Mouse (Mus musculus) limb, embryonic 15.5 days (tissue): ENCODE measurements around the gene Ppp2r5e. TPM values are rescaled to one million over a fixed set of nuclear protein-coding genes. Genes with fewer than 3 reads are reported as not detected.
A peak's percentile ranks its signal among the peaks of the same experiment; 100 is the strongest.

Experiments used
- ATAC-seq: fragments of 200-750 bp; cut with Nextera tagmentation; 2 replicates; pipeline ENCODE4 v1.8.0; 2017; ENCODE audit warnings: low read depth, moderate TSS enrichment; ENCODE audit not compliant: insufficient number of reproducible peaks, low FRiP score, low TSS enrichment
- H3K27ac ChIP-seq: fragments of 300-500 bp; sonication (generic); 2 replicates; pipeline ENCODE4 v1.5.1; 2015; ENCODE audit warnings: moderate library complexity, mild to moderate bottlenecking, inconsistent platforms
- H3K27me3 ChIP-seq: fragments of 300-500 bp; sonication (generic); 2 replicates; pipeline ENCODE4 v1.6.1; 2015; ENCODE audit warnings: inconsistent platforms
- H3K36me3 ChIP-seq: fragments of 300-500 bp; sonication (generic); 2 replicates; pipeline ENCODE4 v1.6.1; 2015; ENCODE audit warnings: inconsistent platforms
- H3K4me1 ChIP-seq: fragments of 300-500 bp; sonication (generic); 2 replicates; pipeline ENCODE4 v1.6.1; 2015; ENCODE audit warnings: inconsistent platforms
- H3K4me2 ChIP-seq: fragments of 300-500 bp; sonication (generic); 2 replicates; pipeline ENCODE4 v1.6.1; 2015; ENCODE audit warnings: mild to moderate bottlenecking, inconsistent platforms
- H3K4me3 ChIP-seq: fragments of 300-500 bp; sonication (generic); 2 replicates; pipeline ENCODE4 v1.5.1; 2015; ENCODE audit warnings: mild to moderate bottlenecking, inconsistent platforms
- H3K9ac ChIP-seq: fragments of 300-500 bp; sonication (generic); 2 replicates; pipeline ENCODE4 v1.6.1; 2015; ENCODE audit warnings: inconsistent platforms
- H3K9me3 ChIP-seq: fragments of 300-500 bp; sonication (generic); 2 replicates; pipeline ENCODE4 v1.6.1; 2016; ENCODE audit warnings: inconsistent platforms
- WGBS: fragments of 180-500 bp; shearing (Covaris S2); methylation state at CpG from one replicate; pipeline ENCODE4 v1.1.7; 2015; 5-methylcytosine and 5-hydroxymethylcytosine counted together
- polyA plus RNA-seq: library from polyadenylated mRNA; unstranded; fragments of >200 nt; fragmentation: Nextera tagmentation; extraction: Ambion mirVana; gene quantifications from 2 replicates; pipeline ENCODE4 v1.2.1, GENCODE M21; 2015

The Ppp2r5e gene
- 9.1 and 11.5 TPM in 2 replicates for polyA plus RNA-seq

GRCm38 (mm10) chr12:75596154-75597002 is at the start of gene Ppp2r5e:
Ppp2r5e (minus strand) TSS chr12:75596245.
- no peaks in the 10 kb centered on the region for H3K9me3 ChIP-seq
- peak within 1 kb of the TSS; percentile 76 for H3K4me2 ChIP-seq
- no peaks in the 10 kb centered on the region for H3K27me3 ChIP-seq
- under 1% methylated on average over 71 of the region's 72 CpGs for WGBS
- peak; percentile 99 for ATAC-seq
- peaks cover 12% of the 10 kb centered on the region for H3K4me1 ChIP-seq
- peak within 1 kb of the TSS; percentile 97 for H3K9ac ChIP-seq
- H3K36me3 ChIP-seq: peaks cover 10% of the 10 kb centered on the region
- H3K27ac ChIP-seq: peak within 1 kb of the TSS; percentile 96
- peak within 1 kb of the TSS; percentile 86 for H3K4me3 ChIP-seq

- peaks cover 4% of the 10 kb centered on the region; the same call in 1 of the 2 replicates for H3K4me1 ChIP-seq
- H3K4me3 ChIP-seq: no peak overlapping the region
- H3K9ac ChIP-seq: no peak overlapping the region
- no peaks in the 10 kb centered on the region for H3K36me3 ChIP-seq
- no peak overlapping the region for H3K4me2 ChIP-seq
- WGBS: 93% methylated on average over 1 of the region's 1 CpGs
- ATAC-seq: no peak
- no peaks in the 10 kb centered on the region for H3K9me3 ChIP-seq
- no peak overlapping the region for H3K27ac ChIP-seq
- no peaks in the 10 kb centered on the region for H3K27me3 ChIP-seq
Observed at GRCm38 (mm10) chr12:75645780-75646179, 49.7 kb upstream of the Ppp2r5e start.

- no peak overlapping the region for H3K9ac ChIP-seq
- no peak overlapping the region for H3K4me2 ChIP-seq
Observed at GRCm38 (mm10) chr12:75641726-75642125, 45.7 kb upstream of the Ppp2r5e start.

GRCm38 (mm10) chr12:75638345-75638744 is 42.3 kb upstream of the Ppp2r5e start:
- H3K4me2 ChIP-seq: no peak overlapping the region
- H3K9ac ChIP-seq: no peak overlapping the region
- H3K36me3 ChIP-seq: no peaks in the 10 kb centered on the region
- no peak overlapping the region for H3K4me3 ChIP-seq
- H3K27ac ChIP-seq: no peak overlapping the region
- WGBS: 86% methylated on average over 2 of the region's 2 CpGs
- H3K9me3 ChIP-seq: no peaks in the 10 kb centered on the region
- no peak for ATAC-seq
- H3K27me3 ChIP-seq: no peaks in the 10 kb centered on the region
- no peaks in the 10 kb centered on the region for H3K4me1 ChIP-seq

More at GRCm38 (mm10) chr12:75641726-75642125, 45.7 kb upstream of the Ppp2r5e start:
- Histone ChIP-seq H3K36me3 (no peaks in the 10 kb centered on the region), H3K27ac (no peak overlapping the region), H3K27me3 (no peaks in the 10 kb centered on the region), H3K9me3 (no peaks in the 10 kb centered on the region), H3K4me3 (no peak overlapping the region), H3K4me1 (peaks cover 4% of the 10 kb centered on the region; the same call in 1 of the 2 replicates)
- WGBS: 93% methylated on average over 1 of the region's 1 CpGs
- no peak for ATAC-seq

- Histone ChIP-seq H3K4me2 (no peak overlapping the region), H3K9me3 (no peaks in the 10 kb centered on the region), H3K4me3 (no peak overlapping the region), H3K4me1 (no peaks in the 10 kb centered on the region), H3K27ac (no peak overlapping the region), H3K9ac (no peak overlapping the region), H3K27me3 (no peaks in the 10 kb centered on the region), H3K36me3 (0 out of 2 replicates have a peak, but pooled peaks cover 3% of the 10 kb centered on the region)
- no peak for ATAC-seq
- WGBS: 83% methylated on average over 3 of the region's 3 CpGs
Observed at GRCm38 (mm10) chr12:75637103-75637502, 41.1 kb upstream of the Ppp2r5e start.

- no peaks in the 10 kb centered on the region for H3K27me3 ChIP-seq
- H3K9me3 ChIP-seq: no peaks in the 10 kb centered on the region
- H3K27ac ChIP-seq: no peak overlapping the region
- no peak overlapping the region for H3K9ac ChIP-seq
- H3K4me2 ChIP-seq: no peak overlapping the region
- no peak overlapping the region for H3K4me3 ChIP-seq
- no peak for ATAC-seq
- H3K4me1 ChIP-seq: no peaks in the 10 kb centered on the region
- 0 out of 2 replicates have a peak, but pooled peaks cover 3% of the 10 kb centered on the region for H3K36me3 ChIP-seq
- 89% methylated on average over 10 of the region's 10 CpGs for WGBS
Observed at GRCm38 (mm10) chr12:75635771-75636430, 39.9 kb upstream of the Ppp2r5e start.

- Histone ChIP-seq H3K9me3 (no peaks in the 10 kb centered on the region), H3K27me3 (no peaks in the 10 kb centered on the region)
- WGBS: 81% methylated on average over 1 of the region's 1 CpGs
Observed at GRCm38 (mm10) chr12:75629618-75630017, 33.6 kb upstream of the Ppp2r5e start.

GRCm38 (mm10) chr12:75623292-75623691 is 27.2 kb upstream of the Ppp2r5e start:
- no peak overlapping the region for H3K4me3 ChIP-seq
- H3K9me3 ChIP-seq: no peaks in the 10 kb centered on the region
- no peaks in the 10 kb centered on the region for H3K36me3 ChIP-seq
- no peak overlapping the region for H3K4me2 ChIP-seq
- H3K4me1 ChIP-seq: no peaks in the 10 kb centered on the region
- H3K27me3 ChIP-seq: no peaks in the 10 kb centered on the region
- no peak for ATAC-seq
- H3K9ac ChIP-seq: no peak overlapping the region
- 93% methylated on average over 5 of the region's 5 CpGs for WGBS
- H3K27ac ChIP-seq: no peak overlapping the region

More at GRCm38 (mm10) chr12:75629618-75630017, 33.6 kb upstream of the Ppp2r5e start:
- H3K4me1 ChIP-seq: no peaks in the 10 kb centered on the region
- no peak overlapping the region for H3K4me2 ChIP-seq
- H3K36me3 ChIP-seq: 0 out of 2 replicates have a peak, but pooled peaks cover 3% of the 10 kb centered on the region
- no peak overlapping the region for H3K4me3 ChIP-seq
- H3K9ac ChIP-seq: no peak overlapping the region
- H3K27ac ChIP-seq: no peak overlapping the region
- no peak for ATAC-seq

GRCm38 (mm10) chr12:75622835-75623234 is 26.8 kb upstream of the Ppp2r5e start:
- Histone ChIP-seq H3K9me3 (no peaks in the 10 kb centered on the region), H3K27me3 (no peaks in the 10 kb centered on the region), H3K36me3 (no peaks in the 10 kb centered on the region), H3K9ac (no peak overlapping the region), H3K4me2 (no peak overlapping the region), H3K4me1 (no peaks in the 10 kb centered on the region), H3K4me3 (no peak overlapping the region), H3K27ac (no peak overlapping the region)
- ATAC-seq: no peak
- 47% methylated on average over 3 of the region's 3 CpGs for WGBS

- no peak for ATAC-seq
- Histone ChIP-seq H3K9me3 (no peaks in the 10 kb centered on the region), H3K27me3 (no peaks in the 10 kb centered on the region), H3K9ac (no peak overlapping the region), H3K4me2 (no peak overlapping the region), H3K4me1 (peaks cover 6% of the 10 kb centered on the region), H3K4me3 (no peak overlapping the region), H3K36me3 (no peaks in the 10 kb centered on the region), H3K27ac (no peak overlapping the region)
- WGBS: 66% methylated on average over 8 of the region's 8 CpGs
Observed at GRCm38 (mm10) chr12:75616841-75617240, 20.8 kb upstream of the Ppp2r5e start.

GRCm38 (mm10) chr12:75616158-75616791 is 20.2 kb upstream of the Ppp2r5e start:
- Histone ChIP-seq H3K4me3 (peak overlapping the region; percentile 30), H3K27ac (no peak overlapping the region), H3K9ac (no peak overlapping the region), H3K36me3 (no peaks in the 10 kb centered on the region), H3K9me3 (no peaks in the 10 kb centered on the region), H3K4me2 (peak overlapping the region; percentile 58), H3K4me1 (peaks cover 6% of the 10 kb centered on the region), H3K27me3 (no peaks in the 10 kb centered on the region)
- no peak for ATAC-seq
- WGBS: 7% methylated on average over 24 of the region's 24 CpGs
